Mouse (Mus musculus) layer of hippocampus, adult 8-10 months (tissue): ENCODE data around the gene Styxl1. TPM values are rescaled to one million over a fixed set of nuclear protein-coding genes. Genes with fewer than 3 reads are reported as not detected.

Experiments used
- DNase-seq, 2 experiments: peaks; one replicate each; pipeline ENCODE4 v3.0.0; 2022; ENCODE audit warnings: low spot score in 2 of 2
- total RNA-seq, 4 experiments: library from RNA; stranded (reverse); gene quantifications; 2 replicates each; pipeline ENCODE4 v1.2.4; 2022

Styxl1 gene
- total RNA-seq, result under 1 TPM in 2 of 4 experiments, not detected in 2; 0.73 to 0.85 TPM

DNA sequence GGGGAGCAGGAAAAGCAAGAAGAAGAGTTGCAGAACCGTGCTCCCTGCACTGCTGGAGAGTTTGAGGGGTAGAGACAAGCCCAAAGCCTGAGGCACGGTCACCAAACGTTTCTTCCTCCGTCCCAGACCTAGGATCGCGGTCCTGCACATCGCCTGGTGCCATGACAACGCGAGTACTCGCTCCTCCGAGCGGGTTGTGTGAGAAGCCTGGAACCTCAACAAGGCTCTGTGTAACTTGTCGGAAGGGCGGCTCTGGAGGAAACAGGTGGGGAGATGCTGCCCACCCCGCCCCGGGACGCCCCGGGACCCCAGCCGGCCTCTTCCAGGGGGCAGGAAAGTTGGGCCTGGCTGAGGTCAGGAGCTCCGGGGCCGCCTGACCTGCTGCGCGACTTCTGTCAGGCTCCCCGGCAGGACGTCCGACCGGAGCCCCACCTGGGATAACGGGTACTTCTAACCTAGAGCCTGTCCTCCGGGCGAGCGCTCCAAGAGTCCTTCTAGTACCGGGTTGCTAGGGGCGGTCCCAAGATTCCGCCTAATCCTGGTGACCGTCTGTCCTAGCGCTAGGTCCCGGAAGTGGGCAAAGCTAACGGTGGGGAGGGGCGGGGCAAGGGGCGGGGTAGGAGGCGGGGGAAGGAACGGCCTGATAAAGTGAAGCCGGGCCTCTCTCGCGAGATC is at the start of gene Styxl1:
TSS of gene Styxl1 (minus strand) at position 590 of the 675 bp plus-strand sequence.
- peak in 1 of 2 experiments; percentile 51 for DNase-seq

DNA sequence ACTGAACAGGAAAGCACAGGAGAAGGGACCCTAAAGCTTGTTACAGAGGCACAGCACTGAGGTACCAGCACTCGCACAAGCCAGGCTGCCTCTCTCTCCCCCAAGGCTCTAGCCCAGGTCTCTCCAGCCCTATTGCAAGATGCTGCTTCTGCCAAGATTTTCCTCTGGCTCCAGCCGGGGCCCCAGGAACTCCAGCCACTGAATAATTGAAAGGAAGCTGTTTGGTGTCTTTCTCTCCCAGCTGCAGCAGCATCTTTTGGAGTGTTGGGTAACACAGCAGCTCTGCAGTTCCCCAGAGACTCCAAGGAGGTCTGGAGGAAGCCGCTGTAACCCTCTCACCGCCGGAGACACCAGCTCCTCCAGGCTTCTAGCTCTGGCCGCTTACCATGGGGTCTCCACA is 48.0 kb upstream of the Styxl1 start:
- DNase-seq, result no peak

DNA sequence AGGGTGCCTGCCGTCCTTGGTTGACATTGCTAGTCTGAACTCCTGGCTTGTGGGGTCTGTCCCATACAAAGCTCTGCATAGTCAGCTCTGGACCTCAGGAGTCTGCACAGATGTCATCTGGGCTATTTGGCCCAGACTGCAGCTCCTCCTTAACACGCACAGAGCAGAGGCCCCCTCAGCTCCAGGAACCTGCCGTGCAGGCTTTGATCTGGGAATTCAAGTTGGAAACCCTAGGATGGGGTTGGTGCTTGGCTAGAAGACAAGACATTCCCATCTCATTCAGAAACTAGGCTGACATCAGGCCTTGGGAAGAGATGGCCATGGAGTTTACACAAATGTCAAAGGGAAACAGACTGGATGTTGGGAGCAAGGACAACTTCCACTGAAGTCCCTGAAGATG is 46.3 kb upstream of the Styxl1 start:
- no peak for DNase-seq

DNA sequence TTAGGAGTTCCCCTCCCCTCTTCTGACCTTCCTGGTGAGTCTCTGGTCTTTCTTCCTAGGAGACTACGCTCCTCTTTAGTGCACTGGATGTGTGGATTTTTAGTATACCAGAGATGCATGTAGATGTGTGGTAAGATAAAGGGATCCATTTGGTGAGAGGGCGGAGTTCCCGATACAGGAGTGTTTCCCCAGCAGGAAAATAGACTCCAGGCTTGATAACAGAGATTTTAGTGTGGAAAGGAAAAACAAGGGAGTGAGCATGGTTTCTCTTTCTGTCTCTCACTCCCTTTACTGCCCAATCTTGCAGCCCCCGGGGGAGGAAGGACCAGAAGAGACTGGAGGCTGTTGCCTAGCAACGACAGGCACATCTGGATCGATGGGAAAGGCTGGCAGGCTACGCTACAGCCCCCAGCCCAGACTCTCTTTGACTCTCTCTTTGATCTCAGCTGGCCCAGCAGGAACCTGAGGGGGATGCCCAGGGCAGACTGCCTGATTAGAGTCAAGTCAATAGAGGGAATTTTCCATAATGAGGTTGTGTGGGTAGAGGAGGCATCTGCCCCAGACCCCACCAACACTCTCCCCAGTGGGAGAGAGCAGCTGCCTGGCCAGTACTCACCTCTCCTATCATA is 44.2 kb upstream of the Styxl1 start:
- DNase-seq, result no peak

DNA sequence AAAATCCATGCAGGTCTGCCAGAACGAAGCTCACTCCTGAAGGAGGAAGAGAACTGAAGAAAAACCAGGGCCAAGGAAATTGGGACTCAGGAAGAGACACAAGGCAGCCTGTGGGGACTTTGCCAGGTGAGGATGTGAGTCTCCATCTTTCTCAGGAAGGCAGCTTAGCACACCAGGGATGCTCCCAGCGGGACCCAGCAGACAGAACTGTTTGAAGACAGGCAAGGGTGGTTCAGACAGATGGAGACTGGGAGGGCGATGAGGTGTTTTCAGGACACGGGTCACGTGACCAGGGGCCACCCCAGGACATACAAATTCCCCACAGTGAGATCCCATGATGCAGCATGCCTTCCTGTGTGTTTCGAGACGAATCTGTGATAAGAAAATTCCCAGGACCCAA is 40.3 kb upstream of the Styxl1 start:
- no peak for DNase-seq

DNA sequence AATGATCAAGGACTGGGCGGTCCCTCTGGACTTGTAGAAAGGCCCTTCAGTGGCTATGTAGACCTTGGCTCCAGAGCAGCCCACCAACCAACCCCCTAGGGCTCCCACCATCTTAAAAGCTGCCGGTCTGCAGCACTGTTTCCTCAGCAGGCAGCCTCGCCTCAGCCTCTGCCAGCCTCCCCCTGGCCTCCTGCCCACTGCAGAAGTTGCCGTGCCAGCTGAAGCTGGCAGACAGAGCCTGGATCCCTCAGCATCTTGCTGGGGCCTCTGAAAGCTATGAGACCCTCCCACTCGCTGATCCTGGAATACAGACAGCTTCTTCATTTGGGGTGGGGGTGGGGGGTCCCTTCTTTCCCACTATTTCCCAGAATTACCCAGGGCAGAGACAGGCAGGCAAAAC is 34.8 kb upstream of the Styxl1 start:
- DNase-seq, result peak in 1 of 2 experiments; percentile 65

DNA sequence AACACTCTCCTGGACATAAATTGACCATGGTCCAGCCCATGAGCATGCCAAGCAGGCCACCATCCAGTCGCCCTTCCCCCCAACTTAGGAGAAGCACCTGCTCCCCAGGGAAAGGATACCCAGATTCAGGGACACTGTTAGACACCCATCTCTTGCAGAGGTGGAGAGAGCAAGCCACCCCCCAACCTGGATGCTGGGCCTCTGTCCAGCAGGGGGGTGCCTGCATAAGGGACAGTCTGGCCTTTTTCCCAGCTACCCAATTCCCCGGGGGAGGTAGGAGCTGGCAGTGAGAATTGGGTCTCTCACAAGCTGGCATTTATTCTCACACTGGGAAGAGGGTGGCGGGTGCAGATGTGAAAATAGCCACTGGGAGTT is 29.1 kb upstream of the Styxl1 start:
- no peak for DNase-seq

DNA sequence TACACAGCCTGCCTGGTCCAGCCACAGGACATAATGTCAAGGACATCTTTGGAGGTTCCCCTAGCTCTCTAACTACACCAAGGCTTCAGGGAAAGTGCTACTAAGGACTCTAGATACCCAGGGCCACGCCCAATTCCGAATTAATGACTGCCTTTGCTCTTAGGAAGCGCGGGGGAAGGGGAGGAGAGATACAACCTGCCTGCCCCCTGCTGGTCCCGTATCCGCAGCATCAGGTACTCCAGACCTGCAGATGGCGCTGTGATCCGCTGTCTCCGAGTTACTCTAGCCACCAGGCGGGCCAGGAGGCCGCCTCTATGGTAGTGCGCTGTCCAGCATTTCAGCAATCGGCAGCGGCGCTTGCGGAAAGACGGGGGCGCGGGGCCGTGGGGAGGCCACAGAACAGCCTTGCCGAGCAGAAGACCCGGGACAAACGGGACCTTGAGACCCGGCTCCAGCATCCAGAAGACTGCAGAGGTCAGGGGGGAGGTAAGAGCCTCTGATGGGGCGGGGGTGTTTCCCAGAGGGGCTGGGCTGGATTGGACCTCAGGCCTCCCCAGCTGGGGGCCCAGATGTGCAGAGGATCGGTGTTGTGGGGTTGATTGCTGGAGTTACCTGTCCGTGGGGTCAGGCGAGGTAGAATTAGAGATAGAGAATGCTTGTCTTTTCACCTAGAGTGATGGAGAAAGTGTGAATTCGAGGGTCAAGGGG is 28.5 kb upstream of the Styxl1 start, which contains the start of gene Srrm3:
TSS of gene Srrm3 (plus strand) at position 336 of the 708 bp plus-strand sequence.
- DNase-seq, result peak; percentile 80 to 90

DNA sequence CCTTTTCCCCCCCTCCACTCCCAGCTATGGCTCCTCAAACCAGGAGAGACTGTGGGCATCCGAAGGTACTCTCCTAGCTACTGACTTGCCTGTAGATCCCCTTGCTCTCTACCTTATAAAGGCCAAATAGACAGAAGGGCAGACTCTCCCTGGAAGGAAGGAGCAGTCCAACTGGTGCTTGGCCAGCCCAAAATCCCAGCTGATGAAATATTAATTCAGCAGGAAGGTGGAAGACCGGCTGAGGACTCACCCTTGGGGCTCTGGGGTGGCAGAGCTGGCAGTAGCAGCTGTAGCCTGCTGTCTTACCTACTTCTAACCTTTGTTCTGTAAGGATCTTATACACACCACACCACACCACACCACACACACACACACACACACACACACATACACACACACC is 26.6 kb upstream of the Styxl1 start:
- no peak for DNase-seq

DNA sequence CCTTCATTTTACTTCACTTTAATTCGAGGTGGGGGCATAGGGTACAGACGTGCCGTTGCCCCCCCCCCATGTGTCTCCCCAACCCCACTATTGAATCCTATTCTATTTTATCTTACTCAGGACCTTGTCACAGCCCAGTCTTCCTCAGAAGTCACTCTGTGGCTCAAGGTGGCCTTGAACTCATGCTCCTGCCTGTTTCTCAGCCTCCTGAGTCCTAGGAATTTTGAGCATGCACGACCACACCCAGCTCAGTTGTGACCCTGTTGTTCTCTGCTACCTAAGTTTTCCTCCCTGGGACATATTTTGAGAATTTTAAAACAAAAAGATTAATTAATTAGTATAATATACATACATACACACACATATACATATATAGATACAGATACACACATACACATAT is 25.5 kb upstream of the Styxl1 start:
- DNase-seq, result no peak

DNA sequence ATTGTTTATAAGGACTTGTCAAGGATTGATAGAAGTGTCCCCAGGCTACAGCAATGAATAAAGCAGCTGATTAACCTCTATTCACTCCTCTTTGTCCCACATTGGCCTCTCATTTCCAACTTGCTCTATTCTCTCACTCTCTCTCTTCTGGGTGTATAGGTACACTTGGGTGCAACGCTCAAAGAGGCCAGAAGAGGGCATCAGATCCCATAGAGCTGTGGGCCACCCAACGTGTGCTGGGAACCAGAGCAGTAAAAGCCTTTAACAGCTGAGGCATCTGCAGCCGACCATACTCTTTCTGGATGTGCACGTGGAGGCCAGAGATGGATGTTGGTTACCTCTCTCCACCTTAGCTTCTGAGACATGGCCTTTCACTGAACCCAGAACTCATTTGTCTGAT is 24.9 kb upstream of the Styxl1 start:
- no peak for DNase-seq

DNA sequence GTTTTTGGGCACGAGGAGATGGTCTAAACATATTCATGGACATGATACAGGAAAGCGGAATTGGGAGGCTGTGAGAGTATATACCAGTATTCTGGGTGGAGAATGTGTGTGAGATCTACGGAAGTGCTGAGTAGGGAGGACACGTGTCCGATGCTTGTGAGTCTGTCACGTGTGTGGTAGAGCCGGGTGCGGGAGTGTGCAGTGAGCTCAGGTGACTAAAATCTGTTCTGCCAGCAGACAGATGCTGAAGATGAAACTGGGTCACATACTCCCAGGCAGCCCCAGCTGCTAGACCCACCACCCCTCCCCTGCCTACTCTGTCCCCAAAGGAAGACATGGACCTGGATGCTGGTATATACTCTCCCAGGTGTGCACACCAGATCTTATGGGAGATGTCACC is 24.5 kb upstream of the Styxl1 start:
- no peak for DNase-seq

DNA sequence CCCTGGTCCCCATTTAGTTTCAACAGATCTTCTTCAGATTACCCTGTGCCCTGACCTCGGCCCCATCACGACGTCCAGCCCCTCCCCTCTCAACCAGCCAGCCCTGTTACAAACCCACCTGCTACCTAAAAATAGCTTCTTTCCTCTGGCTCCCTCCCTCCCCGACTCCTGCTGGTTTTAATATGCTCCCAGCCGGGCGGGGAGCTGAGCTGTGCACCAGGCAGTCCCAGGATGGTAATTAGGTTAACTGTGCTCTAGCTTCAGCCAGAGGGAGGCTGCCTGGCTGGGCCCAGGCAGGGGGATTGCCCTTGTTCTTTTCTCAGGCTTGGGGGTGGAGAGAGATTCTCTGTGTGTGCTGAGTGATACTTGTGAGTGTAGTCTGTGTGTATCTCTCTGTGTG is 22.7 kb upstream of the Styxl1 start:
- no peak for DNase-seq

DNA sequence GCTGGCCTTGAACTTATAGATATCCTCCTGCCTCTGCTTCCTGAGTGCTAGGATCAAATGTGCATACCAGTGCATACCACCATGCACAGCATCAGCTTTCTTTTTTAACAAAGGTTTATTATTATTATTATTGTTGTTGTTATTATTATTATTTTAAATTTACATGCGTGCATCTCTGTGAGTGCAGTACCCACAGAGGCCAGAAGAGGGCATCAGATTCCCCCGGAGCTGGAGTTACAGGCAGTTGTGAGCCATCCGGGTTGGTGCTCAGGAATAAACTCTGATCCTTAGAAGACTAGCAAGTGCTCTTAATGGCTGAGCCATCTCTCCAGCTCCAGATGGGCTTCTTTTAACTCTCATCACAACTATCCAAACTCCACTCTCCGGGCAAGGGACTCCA is 21.6 kb upstream of the Styxl1 start:
- no peak for DNase-seq

DNA sequence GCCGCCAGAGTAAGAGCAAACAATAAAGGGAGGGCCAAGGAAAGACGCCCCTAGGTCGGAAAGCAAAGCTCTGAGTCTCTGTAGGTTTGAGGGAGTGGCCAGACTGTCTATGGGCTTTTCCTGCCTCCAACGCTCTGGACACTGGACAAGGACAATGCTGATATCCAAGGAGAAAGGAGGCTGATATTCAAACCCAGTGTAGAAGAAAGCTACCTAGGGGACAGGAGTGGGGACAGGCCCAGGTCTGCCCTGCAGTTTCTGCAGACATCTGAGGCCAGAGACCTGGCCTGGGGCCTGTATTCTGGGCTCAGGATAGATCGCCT is 16.6 kb upstream of the Styxl1 start:
- DNase-seq, result no peak

DNA sequence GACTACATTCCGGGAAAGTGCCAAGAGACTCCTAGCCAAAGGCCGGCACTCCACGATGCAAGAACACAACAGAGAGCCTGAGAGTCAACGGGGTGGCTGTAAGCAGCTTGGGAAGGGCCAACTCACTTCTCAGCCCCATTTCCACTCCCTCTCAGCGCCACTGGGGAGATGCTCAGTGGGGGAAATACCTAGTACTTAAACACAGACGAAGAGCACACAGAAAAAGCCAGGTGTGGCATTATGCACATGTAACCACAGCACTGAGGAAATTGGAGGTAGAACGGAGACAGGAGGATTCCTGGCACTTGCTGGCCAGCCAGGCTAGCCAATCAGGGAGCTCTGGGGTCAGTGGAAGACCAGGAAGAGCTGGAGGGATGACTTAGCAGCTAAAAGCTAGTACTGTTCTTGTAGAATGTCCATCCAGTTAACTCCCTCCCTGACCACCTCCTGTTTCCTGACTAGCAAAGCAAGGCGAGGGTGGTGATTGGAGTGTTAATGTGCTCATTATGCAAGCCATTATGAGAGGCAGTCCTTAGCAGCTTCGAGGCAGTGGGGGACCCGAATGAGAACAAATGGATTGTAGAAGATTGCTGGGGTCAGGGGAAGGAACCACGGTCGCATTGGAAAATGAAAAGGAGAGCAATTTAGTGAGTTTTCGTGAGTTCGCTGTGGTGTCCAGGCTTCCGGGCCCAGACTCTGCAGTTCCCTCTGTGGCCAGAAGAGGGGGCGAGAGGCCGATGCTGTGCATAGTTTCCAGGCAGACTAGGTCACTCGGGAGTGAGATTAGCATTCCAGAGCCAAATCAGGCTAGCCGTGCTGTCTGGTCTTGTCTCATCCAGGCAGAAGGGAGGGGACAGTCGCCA is 16.0 kb upstream of the Styxl1 start:
- peak; percentile 78 to 91 for DNase-seq

DNA sequence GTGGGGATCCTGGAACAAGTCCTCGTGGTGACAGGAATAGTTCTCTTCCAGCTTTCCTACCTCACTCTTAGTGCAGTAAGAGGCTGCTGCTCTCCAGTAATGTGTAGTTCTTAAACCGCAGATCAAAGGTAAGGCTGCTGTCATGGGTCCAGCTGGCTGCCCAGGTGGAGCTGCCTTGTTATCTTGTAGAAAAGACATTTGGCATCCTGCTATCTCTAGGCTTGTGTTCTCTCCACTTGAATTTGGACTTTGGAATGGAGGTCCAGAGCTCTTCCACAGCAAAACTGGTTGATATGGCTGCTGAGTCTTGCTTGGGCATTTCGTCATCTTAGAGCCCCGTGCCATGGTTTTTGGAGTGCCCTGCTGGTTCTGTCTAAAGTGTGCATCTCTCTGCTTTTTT is 4.7 kb upstream of the Styxl1 start:
- no peak for DNase-seq

DNA sequence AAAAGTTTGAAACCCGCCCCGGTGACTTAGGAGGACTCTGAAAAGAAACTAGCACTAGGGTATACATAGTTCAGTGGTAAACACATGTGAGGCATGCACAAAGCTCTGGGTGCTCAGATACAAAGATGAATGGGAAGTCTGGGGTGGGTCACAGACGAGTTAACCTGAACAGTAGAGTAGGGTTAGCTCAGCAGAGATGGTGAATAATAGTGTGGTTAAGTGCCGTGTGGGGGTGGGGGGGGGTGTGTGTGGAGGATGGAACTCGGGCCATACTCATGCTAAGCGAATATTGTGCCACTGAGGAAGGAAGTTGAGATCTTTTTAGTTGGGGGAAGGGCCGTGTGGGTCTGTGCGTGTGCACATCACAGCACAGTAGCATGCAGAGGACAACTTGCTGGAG is 2.1 kb upstream of the Styxl1 start:
- DNase-seq, result no peak

DNA sequence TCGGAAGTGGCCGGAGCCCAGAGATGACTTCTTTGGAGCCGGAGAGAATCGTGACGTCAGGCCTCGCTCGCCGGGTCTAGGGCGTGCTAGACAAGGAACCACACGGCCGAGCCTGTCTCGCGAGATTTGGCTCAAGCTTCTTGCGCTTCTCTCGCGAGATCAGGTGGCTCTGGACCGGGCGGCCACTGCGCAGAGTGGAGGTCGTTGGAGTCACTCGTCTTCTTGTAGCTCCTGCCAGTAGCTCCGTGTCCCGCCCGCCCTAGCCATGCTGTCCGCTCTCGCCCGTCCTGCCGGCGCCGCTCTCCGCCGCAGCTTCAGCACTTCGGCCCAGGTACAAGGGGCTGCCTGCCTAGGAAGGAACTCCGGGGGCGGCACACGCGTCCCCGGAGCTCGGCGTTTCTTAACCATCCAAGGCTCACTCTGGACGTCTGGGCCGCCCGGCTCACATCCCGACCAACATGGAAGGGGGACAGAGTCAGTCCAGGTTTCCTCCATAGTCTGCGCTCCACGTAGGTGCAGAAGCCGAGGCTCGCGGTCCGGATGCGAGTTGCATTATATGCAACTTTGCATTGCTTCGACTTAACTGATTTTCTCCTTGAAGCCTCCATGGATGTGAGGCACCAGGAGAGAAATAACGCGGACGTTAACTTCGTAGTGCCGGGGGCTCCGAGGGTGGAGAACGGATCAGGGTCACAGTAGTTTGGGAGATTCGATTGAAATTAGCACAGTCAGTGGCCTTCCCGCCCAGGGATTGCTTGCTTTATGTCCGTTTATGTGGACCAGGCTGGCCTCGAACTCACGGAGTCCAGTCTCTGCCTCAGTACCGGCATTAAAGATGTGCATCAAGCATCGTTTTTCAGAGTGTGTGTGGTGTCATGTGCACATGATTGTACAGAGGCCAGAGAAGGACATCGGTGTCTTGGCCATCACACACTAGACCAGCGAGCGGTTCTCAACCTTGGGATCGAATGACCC is 573 bp upstream of the Styxl1 start, which contains the start of gene Mdh2:
TSS of gene Mdh2 (plus strand) at position 10 of the 975 bp plus-strand sequence.
- DNase-seq, result peak; percentile 99 to 100

DNA sequence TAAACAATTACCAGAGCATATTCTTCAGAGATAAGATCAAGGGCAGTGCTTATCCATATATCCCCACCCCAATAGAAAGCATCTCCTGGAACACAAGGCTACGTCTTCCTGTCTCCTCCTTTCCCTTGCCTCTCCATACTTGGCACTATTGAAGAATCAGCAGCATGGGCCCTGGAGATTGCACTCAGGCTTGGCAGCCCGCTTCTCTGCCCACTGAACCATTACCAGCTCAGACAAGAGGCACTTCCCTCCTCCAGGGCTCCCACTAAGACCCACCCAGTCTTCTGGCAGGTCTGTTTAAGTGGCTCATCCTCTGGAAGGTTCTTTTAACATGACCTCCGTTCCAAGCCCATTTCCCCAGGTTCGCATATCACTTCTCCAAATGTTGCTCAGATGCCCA is 1.6 kb downstream of the Styxl1 start:
- DNase-seq, result no peak

DNA sequence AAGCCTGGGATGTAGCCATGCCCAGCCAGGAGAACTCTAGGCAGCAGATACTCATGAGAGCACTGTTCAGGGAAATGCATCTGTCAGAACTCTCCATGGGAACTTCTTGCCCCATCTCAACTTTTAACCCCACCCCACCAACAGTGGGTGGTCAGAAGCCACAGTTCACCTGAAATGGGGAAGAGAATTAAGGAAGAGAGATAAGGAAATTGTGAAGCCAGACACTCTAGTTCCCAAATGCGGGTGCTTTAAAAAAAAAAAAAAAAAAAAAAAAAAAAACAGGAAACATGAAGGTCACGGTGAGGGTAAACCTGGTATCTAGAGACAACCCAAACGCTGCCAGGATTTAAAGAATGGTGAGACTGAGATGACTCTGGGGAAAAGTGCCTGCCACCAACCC is 5.7 kb downstream of the Styxl1 start:
- DNase-seq, result no peak
